Mouse (Mus musculus) c-Kit-negative CD71-positive TER-119-positive erythroid progenitor cells, embryonic 14.5 days (primary cell): Measurements from ENCODE around the gene Cbx6.
A peak's percentile ranks its signal among the peaks of the same experiment; 100 is the strongest.
"Not testable (repeated sequence)": the region's sequence is repeated elsewhere in the genome, so short reads cannot be mapped to it uniquely, and the experiment has no call there.

ENCODE experiments used
- DNase-seq: peaks from one replicate; pipeline ENCODE4 v3.0.0-alpha.2; 2013; ENCODE audit warnings: low read depth, low spot score

Gene Cbx6

GRCm38 (mm10) chr15:79830388-79830787, 4.1 kb downstream of the Cbx6 start:
- peak; percentile 71 for DNase-seq

GRCm38 (mm10) chr15:79829431-79829830, 5.1 kb downstream of the Cbx6 start:
- no peak for DNase-seq

GRCm38 (mm10) chr15:79828366-79829035, 6.0 kb downstream of the Cbx6 start:
- no peak for DNase-seq

DNA sequence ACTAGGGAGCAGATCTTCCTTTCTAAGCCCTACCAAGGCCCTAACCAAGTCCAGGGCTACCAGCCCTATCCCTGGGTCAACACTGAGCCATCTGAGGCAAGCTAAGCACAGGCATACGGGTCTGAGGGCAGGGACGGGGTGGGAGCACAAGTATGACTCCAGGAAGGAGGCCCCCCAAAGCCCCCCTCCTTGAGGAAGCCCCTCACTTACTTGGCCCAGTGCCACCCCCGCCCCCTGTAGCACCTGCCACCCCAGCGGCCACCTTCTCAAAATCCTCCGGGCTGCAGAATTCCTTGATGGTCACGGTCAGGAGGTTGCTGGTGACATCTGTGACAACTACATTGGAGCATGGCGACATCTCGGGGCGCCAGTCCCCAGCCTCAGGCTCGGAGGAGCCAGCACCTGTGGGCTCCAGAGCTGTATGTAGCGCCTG, 6.7 kb downstream of the Cbx6 start:
- no peak for DNase-seq

DNA sequence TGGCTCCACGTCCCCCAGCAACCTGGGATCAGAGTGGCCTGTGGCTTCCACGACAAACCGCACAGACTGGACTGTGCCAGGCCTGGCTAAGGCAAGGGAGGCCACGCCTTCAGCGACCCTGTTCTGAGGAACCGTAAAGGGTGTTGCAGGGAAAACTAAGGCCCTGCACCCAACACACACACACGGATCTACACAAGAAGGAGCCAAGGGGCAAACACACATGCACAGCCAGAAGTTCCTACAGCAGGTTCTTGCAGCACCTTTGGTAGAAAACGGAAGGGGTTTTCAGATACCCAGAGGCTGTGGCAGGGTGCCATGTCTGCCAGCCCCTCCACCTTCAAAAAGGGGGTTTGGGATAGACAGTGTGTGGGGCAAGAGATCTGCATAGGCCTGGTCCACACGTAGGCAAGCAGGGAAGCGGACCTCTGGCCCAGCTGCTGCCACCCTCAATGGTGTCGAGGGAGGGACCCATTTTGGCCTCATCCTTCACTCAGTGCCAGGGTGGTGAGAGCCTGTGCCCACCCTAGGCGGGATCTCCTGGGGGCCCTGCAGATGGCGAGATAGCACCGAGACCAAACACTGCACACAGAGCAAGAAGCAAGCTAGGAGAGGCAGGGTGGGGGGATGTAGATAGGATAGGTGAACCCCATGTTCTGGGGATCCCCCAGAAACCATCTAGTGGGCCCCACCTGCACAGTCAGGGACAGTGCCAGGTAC, 7.3 kb downstream of the Cbx6 start:
- no peak for DNase-seq

GRCm38 (mm10) chr15:79826221-79826935, 8.1 kb downstream of the Cbx6 start:
- no peak for DNase-seq

- no peak for DNase-seq
Measured at GRCm38 (mm10) chr15:79825146-79825825, 9.2 kb downstream of the Cbx6 start.

GRCm38 (mm10) chr15:79823588-79824280, 10.8 kb downstream of the Cbx6 start:
- DNase-seq = no peak

DNA sequence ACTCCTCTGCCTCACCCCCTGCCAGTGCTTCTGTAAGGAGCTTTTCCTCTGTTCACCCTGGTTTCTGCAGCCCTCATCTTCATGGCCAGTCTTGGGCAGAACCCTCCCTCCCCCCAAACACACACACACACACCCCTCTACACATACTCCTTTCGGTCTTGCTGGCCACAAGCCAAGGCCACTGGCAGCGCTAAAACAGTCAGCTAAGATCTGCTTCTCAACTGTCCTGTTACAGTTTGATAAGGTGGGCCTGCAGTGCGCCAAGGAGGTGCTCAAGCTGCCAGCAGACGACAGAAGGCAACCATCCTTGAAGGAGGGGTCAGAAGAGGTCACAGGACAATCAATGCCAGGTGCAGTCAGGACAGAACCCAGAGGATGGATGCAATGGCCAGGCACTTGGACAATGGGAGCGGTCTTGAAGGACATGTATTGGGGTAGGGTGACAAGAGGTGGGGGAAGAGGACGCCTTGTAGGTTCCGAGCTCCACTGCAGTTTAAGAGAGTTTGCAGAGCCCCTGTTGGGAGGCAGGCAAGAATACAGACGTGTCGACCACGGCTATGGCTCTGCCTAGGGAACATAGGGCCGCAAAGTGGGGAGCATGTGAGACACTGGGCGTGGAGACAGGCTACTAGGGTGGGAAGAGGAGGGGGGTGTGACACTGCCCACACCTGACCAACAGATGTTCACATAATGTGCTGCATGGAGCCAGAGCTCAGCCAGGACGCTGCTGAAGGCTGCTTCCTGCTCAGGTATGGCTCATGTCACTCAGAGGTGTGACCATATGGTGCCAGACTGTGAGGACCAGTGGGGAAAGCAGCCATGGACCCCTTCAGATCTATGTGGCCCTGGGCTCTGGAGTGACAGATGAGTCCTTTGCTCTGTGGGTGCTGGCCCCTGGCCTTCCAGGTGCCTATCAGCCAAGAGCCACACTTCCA, 12.0 kb downstream of the Cbx6 start:
- DNase-seq = no peak

GRCm38 (mm10) chr15:79818325-79818724, 16.2 kb downstream of the Cbx6 start:
- no peak for DNase-seq

- no peak for DNase-seq
Measured at GRCm38 (mm10) chr15:79813666-79814258, 20.7 kb downstream of the Cbx6 start.

DNA sequence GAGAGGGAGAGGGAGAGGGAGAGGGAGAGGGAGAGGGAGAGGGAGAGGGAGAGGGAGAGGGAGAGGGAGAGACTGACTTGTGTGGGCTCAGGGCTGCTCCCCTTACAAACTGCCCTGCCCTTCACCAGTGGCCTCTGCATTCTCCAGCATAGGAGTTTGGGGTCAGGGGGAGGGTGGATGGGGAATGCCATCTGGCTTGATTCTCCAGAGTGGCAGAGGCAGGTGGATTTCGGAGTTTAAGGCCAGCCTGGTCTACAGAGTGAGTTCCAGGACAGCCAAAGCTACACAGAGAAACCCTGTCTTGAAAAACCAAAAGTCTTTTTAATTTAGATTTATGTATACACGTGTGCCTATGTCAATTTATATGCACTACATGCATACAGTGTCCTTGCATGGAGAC, 21.6 kb downstream of the Cbx6 start:
- not testable (repeated sequence) for DNase-seq

DNA sequence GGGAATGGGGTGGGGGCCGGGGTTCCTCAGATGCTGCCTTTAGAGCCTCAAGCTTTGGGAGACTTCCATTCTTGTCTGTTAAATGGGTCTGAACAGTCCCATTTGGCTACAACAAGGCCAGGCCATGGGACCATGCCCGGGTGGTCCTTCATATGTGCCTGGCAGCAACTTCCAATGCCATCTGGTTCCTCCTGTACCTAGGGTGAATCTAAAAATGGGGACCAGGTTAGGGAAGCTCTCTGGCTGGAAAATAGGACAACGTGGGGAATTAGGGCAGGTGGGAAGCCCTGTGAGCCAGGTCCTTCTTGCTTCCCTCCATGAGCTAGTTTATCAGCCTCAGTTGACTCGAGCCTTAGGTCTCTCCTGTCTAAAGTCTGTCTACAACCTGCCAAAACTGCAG, 23.5 kb downstream of the Cbx6 start:
- DNase-seq = no peak

DNA sequence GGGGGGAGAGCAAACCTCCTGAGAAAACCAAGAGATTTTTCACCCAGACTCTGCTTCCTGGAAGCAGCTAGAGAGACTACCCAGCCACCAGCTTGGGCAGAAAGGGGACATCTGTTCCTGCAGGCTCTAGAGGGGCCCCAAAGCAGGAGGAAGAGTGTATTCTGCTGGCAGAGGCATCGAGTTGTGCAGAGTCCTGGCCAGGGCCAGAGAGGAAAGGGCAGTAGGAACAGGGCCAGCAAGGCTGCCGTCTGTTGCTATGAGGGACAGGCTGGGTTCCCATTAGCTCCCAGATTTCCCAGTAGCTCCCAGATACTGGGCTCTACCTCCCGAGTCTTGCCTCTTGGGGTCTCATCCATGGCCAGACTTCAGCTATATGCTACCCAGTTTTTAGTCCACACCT, 24.4 kb downstream of the Cbx6 start:
- DNase-seq = no peak

DNA sequence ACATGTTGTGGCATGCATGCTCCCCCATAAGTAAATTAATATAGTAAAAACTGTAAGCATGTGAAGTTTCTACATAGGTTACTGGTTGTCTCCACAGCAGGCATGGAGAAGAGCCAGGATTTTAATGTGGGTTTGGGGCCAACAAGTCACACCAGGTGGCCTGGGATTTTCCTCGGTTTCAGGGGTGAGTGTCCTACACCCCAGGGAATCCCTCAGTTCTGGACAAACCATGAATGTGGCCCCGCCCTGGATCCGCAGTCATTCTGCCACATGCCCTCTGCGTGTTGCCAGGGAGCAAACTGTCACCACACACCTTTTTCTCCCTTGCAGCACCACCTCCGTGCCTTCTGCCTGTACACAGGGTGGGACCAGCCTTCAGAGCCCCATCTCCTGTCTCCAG, 25.8 kb downstream of the Cbx6 start:
- DNase-seq = no peak

DNA sequence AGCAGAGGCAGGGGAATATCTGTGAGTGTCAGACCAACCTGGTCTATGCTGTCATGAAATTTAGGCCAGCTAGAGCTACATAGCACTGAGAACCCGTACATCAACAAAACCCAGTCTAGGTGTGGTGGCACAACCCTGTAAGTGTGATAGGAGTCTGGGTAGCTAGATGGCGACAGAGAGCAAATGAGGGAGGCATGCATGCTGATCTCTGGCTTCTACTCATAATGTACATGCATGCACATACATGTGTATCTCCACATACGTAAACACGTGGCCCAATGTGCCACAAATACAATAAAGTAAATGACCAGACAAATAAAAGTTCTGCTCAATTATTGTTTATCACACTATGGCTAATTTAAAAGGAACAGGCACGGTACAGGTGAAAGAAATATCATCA, 26.4 kb downstream of the Cbx6 start:
- no peak for DNase-seq

- no peak for DNase-seq
Measured at GRCm38 (mm10) chr15:79807050-79807449, 27.4 kb downstream of the Cbx6 start.

- no peak for DNase-seq
Measured at GRCm38 (mm10) chr15:79805246-79805645, 29.2 kb downstream of the Cbx6 start.

DNA sequence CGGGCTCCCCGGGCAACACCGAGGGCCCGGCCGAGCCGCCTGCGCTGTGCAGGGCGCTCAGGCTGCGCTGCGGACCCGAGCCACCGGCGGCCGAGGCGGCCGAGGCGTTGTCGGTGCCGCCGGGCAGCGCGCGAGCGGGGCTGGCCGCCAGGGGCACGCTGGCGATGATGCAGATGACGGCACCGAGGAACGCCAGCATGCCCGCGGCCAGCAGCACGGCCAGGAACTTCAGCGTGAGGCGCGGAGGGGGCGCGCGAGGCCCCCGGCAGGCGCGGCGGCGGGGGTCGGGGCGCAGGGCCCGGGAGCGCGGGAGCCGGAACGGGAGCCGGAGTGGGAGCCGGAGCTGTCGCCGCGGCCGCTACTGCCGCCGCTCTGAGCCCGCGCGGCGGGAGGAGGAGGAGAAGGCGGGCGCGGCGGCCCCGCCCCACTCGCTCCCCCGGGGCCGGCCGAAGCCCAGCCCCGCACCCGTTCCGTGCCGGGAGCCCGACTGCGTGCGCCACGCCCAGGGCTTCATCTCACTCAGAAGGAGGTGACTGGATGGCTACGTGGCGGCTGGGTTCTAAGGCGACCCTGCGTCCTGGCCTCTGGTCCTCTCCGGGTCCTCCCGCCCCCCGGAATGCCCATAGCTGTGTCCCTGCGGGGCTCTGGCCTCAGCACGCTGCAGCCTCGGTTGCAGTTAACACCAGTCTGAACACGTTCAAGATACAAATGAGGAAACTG, 30.0 kb downstream of the Cbx6 start, which contains the start of gene Nptxr:
Nptxr (minus strand) TSS at position 415 of the 720 bp plus-strand sequence.
- no peak for DNase-seq
